Mouse (Mus musculus) liver, embryonic 13.5 days (tissue): Measurements from ENCODE around the gene Prpf8. TPM values are rescaled to one million over a fixed set of nuclear protein-coding genes. Genes with fewer than 3 reads are reported as not detected.
"Not testable (repeated sequence)": the region's sequence is repeated elsewhere in the genome, so short reads cannot be mapped to it uniquely, and the experiment has no call there.

Source experiments
- ATAC-seq: fragments of 200-750 bp; cut with Nextera tagmentation; 2 replicates; pipeline ENCODE4 v1.8.0; 2017; ENCODE audit warnings: low read depth, mild to moderate bottlenecking, moderate number of reproducible peaks, moderate library complexity
- DNase-seq: peaks from one replicate; pipeline ENCODE4 v3.0.0; 2022
- H3K27ac ChIP-seq: fragments of 300-500 bp; sonication (generic); 2 replicates; pipeline ENCODE4 v1.5.1; 2015; ENCODE audit warnings: moderate library complexity, mild to moderate bottlenecking, inconsistent platforms
- H3K27me3 ChIP-seq: fragments of 300-500 bp; sonication (generic); 2 replicates; pipeline ENCODE4 v1.6.1; 2015; ENCODE audit warnings: mild to moderate bottlenecking, inconsistent platforms
- H3K36me3 ChIP-seq: fragments of 300-500 bp; sonication (generic); 2 replicates; pipeline ENCODE4 v1.6.1; 2015; ENCODE audit warnings: mild to moderate bottlenecking, inconsistent platforms
- H3K4me1 ChIP-seq: fragments of 300-500 bp; sonication (generic); replicated peaks from 2 replicates; pipeline ENCODE4 v1.6.1; 2015; ENCODE audit warnings: inconsistent platforms
- H3K4me2 ChIP-seq: fragments of 300-500 bp; sonication (generic); 2 replicates; pipeline ENCODE4 v1.6.1; 2015; ENCODE audit warnings: inconsistent platforms, mild to moderate bottlenecking, moderate library complexity
- H3K4me3 ChIP-seq: fragments of 300-500 bp; sonication (generic); replicated peaks from 2 replicates; pipeline ENCODE4 v1.5.1; 2015; ENCODE audit warnings: mild to moderate bottlenecking, inconsistent platforms
- H3K9ac ChIP-seq: fragments of 300-500 bp; sonication (generic); 2 replicates; pipeline ENCODE4 v1.6.1; 2015; ENCODE audit warnings: mild to moderate bottlenecking, inconsistent platforms
- H3K9me3 ChIP-seq: fragments of 300-500 bp; sonication (generic); replicated peaks from 2 replicates; pipeline ENCODE4 v1.6.1; 2016; ENCODE audit warnings: inconsistent platforms
- WGBS: fragments of 180-500 bp; shearing (Covaris S2); methylation state at CpG from one replicate; pipeline ENCODE4 v1.1.7; 2015; ENCODE audit not compliant: insufficient replicate concordance; 5-methylcytosine and 5-hydroxymethylcytosine counted together
- polyA plus RNA-seq: library from polyadenylated mRNA; unstranded; fragments of >200 nt; fragmentation: Nextera tagmentation; extraction: Ambion mirVana; gene quantifications from 2 replicates; pipeline ENCODE4 v1.2.1, GENCODE M21; 2015

Prpf8 gene
- polyA plus RNA-seq, 1 experiment from 2014 or later, result 28.2 TPM

DNA sequence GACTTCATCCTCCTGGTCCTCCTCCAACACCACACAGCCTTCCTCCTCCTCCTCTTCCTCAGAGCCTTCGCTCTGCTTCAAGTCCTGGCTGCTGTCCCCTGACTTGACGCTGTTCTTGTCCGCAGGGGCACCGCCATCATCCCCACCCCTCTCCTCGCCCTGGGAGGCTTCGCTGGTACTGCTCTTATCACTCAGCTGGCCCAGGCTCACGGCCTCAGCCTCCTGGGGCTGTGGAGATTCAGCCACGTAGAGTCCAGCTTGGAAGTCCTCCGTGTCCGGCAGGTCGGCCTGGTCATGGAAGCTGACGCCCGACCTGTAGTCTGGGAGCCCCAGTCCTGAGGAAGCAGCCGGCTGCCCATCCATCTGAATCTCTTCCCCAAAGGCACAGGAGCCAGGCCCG, 35.7 kb upstream of the Prpf8 start:
- peak overlapping the region; percentile 100 for H3K4me2 ChIP-seq
- DNase-seq (no peak), ATAC-seq (peak; percentile 51)
- peaks cover 58% of the 10 kb centered on the region for H3K36me3 ChIP-seq
- H3K4me1 ChIP-seq, result peaks cover 89% of the 10 kb centered on the region
- H3K4me3 ChIP-seq, result peak overlapping the region; percentile 60
- H3K9me3 ChIP-seq, result no peaks in the 10 kb centered on the region
- H3K27me3 ChIP-seq, result no peaks in the 10 kb centered on the region
- H3K9ac ChIP-seq, result peak overlapping the region; percentile 83
- peak overlapping the region; percentile 99 for H3K27ac ChIP-seq
- 41% methylated on average over 15 of the region's 15 CpGs for WGBS

GRCm38 (mm10) chr11:75452081-75452480, 34.5 kb upstream of the Prpf8 start:
- peak overlapping the region; percentile 60 for H3K4me3 ChIP-seq
- DNase-seq (no peak), ATAC-seq (no peak)
- H3K36me3 ChIP-seq, result peaks cover 46% of the 10 kb centered on the region
- peak overlapping the region; percentile 83 for H3K9ac ChIP-seq
- H3K4me1 ChIP-seq, result peaks cover 97% of the 10 kb centered on the region
- 91% methylated on average over 8 of the region's 8 CpGs for WGBS
- H3K9me3 ChIP-seq, result no peaks in the 10 kb centered on the region
- H3K27me3 ChIP-seq, result no peaks in the 10 kb centered on the region
- peak overlapping the region; percentile 99 for H3K27ac ChIP-seq
- peak overlapping the region; percentile 100 for H3K4me2 ChIP-seq

DNA sequence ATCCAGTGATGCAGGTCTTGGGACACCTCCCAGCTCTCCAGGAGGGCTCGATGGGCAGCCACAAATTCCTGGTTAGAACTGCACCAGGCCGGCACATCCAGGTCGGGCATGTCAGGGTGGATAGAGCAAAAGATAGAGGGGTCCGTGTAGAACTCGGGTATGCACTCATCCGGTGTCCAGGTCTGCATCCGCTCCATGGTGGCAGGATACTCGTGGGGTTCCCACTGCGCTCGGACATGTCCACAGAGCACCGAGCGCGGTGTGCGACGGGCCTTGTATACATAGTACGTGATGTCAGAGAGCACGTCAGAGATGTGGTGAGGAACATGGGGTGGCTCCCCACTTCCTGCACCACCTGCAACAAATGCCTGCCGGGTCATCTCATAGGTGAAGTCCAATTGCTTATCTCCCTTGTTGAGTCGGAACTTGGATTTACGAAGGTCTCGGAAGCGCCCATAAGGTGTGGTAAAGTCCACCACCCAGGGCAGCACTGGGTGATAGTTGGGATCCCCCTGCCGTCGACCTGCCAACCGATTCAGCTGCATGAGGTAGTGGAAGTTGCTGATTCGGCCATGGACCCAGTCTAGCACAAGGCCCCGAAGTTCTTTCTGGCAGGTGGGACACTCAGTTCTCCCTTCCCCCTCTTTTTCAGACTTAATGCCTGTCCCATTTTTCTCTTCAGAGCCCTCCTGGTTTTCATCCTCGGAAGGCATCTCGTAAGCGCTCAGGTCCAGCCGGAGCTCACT, 33.6 kb upstream of the Prpf8 start:
- ATAC-seq, result no peak
- 88% methylated on average over 31 of the region's 31 CpGs for WGBS
- H3K27ac ChIP-seq, result peak overlapping the region; percentile 99
- DNase-seq, result no peak
- peaks cover 95% of the 10 kb centered on the region for H3K4me1 ChIP-seq
- H3K27me3 ChIP-seq, result no peaks in the 10 kb centered on the region
- H3K4me2 ChIP-seq, result peak overlapping the region; percentile 100
- peak overlapping the region; percentile 88 for H3K9ac ChIP-seq
- H3K9me3 ChIP-seq, result no peaks in the 10 kb centered on the region
- peak overlapping the region; percentile 73 for H3K4me3 ChIP-seq
- H3K36me3 ChIP-seq, result peaks cover 37% of the 10 kb centered on the region

- peak; percentile 84 for DNase-seq
- ATAC-seq, result peak; percentile 75
- H3K4me3 ChIP-seq, result peak within 1 kb of the TSS; percentile 73
- H3K27ac ChIP-seq, result peak within 1 kb of the TSS; percentile 99
- peak within 1 kb of the TSS; percentile 100 for H3K4me2 ChIP-seq
- 4% methylated on average over 56 of the region's 56 CpGs for WGBS
- H3K9ac ChIP-seq, result peak within 1 kb of the TSS; percentile 88
- peaks cover 25% of the 10 kb centered on the region for H3K36me3 ChIP-seq
- H3K9me3 ChIP-seq, result no peaks in the 10 kb centered on the region
- no peaks in the 10 kb centered on the region for H3K27me3 ChIP-seq
- peaks cover 95% of the 10 kb centered on the region for H3K4me1 ChIP-seq
Measured at GRCm38 (mm10) chr11:75453991-75454930, 32.4 kb upstream of the Prpf8 start, which contains the start of gene Wdr81. Gene Wdr81 (minus strand): TSS chr11:75454717.

GRCm38 (mm10) chr11:75455041-75455736, 31.4 kb upstream of the Prpf8 start:
- peaks cover 23% of the 10 kb centered on the region for H3K36me3 ChIP-seq
- H3K4me2 ChIP-seq, result peak overlapping the region; percentile 100
- ATAC-seq, result no peak
- DNase-seq, result no peak
- peak overlapping the region; percentile 88 for H3K9ac ChIP-seq
- H3K4me3 ChIP-seq, result peak overlapping the region; percentile 73
- no peaks in the 10 kb centered on the region for H3K27me3 ChIP-seq
- 71% methylated on average over 10 of the region's 10 CpGs for WGBS
- H3K9me3 ChIP-seq, result no peaks in the 10 kb centered on the region
- H3K27ac ChIP-seq, result peak overlapping the region; percentile 83
- H3K4me1 ChIP-seq, result peaks cover 95% of the 10 kb centered on the region

DNA sequence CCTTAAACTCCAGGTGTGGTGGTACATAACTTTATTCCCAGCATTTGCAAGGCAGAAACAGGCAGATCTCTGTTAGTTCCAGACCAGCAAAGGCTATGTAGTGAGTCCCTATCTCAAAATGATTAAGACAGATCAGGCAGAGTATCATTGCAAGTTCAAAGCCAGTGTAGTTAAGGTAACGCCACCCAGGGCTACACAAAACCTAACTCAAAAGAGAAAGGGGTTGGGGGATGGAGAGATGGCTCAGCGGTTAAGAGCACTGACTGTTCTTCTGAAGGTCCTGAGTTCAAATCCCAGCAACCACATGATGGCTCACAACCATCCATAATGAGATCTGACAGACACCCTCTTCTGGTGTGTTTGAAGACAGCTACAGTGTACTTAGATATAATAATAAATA, 30.6 kb upstream of the Prpf8 start:
- WGBS, result 82% methylated on average over 2 of the region's 2 CpGs
- not testable (repeated sequence) for H3K4me3 ChIP-seq, H3K9ac ChIP-seq, DNase-seq, H3K9me3 ChIP-seq, H3K27ac ChIP-seq, H3K4me2 ChIP-seq, ATAC-seq, H3K27me3 ChIP-seq
- Histone ChIP-seq H3K36me3 (peaks cover 23% of the 10 kb centered on the region), H3K4me1 (peaks cover 91% of the 10 kb centered on the region)

GRCm38 (mm10) chr11:75456440-75456871, 30.2 kb upstream of the Prpf8 start:
- Histone ChIP-seq H3K9ac (no peak overlapping the region), H3K4me3 (no peak overlapping the region), H3K4me1 (peaks cover 87% of the 10 kb centered on the region), H3K27me3 (no peaks in the 10 kb centered on the region), H3K36me3 (peaks cover 20% of the 10 kb centered on the region), H3K4me2 (no peak overlapping the region), H3K27ac (0 out of 2 replicates have a peak overlapping the region, but pooled peaks have one; percentile 2), H3K9me3 (no peaks in the 10 kb centered on the region)
- ATAC-seq (no peak), DNase-seq (no peak)
- 75% methylated on average over 7 of the region's 7 CpGs for WGBS

DNA sequence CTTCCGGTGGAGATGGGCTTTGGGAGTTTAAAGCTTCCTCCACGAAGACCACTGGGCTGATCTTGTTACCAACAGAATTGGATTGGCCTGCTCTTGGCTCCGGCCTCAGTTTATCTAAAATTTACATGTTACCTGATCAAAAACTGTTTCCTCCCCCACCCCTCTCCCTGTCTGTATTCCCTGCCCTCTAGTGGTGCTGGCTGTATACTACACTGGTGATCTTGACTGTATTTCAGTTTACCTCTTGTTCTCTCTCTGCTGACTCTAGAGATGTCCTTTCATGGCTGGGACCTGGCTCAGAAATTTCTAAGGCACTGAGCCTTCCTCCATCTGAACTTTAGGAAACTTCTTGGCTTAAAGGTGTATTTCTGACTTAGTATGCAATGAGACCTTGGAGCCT, 28.4 kb upstream of the Prpf8 start:
- no peaks in the 10 kb centered on the region for H3K27me3 ChIP-seq
- no peak for ATAC-seq
- H3K36me3 ChIP-seq, result peaks cover 3% of the 10 kb centered on the region; the same call in 1 of the 2 replicates
- H3K9ac ChIP-seq, result no peak overlapping the region
- peaks cover 82% of the 10 kb centered on the region for H3K4me1 ChIP-seq
- H3K27ac ChIP-seq, result peak overlapping the region; percentile 99
- DNase-seq, result no peak
- 20% methylated on average over 3 of the region's 3 CpGs for WGBS
- no peak overlapping the region; the same call in 1 of the 2 replicates for H3K4me3 ChIP-seq
- no peaks in the 10 kb centered on the region for H3K9me3 ChIP-seq
- peak overlapping the region; percentile 25 for H3K4me2 ChIP-seq

- Histone ChIP-seq H3K9ac (peak overlapping the region; percentile 69), H3K4me1 (peaks cover 82% of the 10 kb centered on the region), H3K4me3 (no peak overlapping the region), H3K27ac (peak overlapping the region; percentile 99), H3K27me3 (no peaks in the 10 kb centered on the region), H3K4me2 (peak overlapping the region; percentile 25), H3K9me3 (no peaks in the 10 kb centered on the region), H3K36me3 (peaks cover 3% of the 10 kb centered on the region)
- ATAC-seq (no peak), DNase-seq (no peak)
- 18% methylated on average over 8 of the region's 8 CpGs for WGBS
Measured at GRCm38 (mm10) chr11:75458628-75459041, 28.0 kb upstream of the Prpf8 start.

DNA sequence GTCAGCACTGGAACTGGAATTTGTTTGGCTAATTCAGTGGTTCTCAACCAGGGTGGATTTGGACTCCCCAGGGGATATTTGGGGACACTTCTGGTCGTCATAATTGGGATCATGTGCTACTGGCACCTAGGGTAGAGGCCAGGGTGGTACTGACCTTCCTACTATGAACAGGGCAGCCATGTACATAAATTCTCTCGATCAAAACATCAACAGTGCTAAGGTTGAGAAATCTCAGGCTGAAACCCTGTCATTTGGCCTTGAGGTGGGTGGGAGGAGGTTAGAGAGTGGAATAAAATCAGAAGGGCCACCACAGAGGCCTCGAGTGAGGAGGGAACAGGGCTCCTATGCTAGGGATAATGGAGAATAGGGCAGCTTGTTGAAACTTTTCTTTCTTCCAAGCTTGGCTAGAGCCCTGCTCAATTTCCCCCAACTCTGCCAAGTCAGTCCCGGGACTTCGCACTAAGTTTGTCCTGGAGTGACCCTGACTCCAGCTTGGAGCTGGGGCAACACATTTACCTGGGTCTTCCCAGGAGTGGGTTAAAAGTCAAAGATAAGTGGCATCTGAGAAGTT, 27.4 kb upstream of the Prpf8 start:
- Histone ChIP-seq H3K36me3 (peaks cover 9% of the 10 kb centered on the region), H3K27ac (peak overlapping the region; percentile 99), H3K4me3 (peak overlapping the region; percentile 64), H3K9ac (peak overlapping the region; percentile 69), H3K9me3 (no peaks in the 10 kb centered on the region), H3K4me1 (peaks cover 82% of the 10 kb centered on the region), H3K4me2 (peak overlapping the region; percentile 86), H3K27me3 (no peaks in the 10 kb centered on the region)
- ATAC-seq (no peak), DNase-seq (no peak)
- WGBS, result 54% methylated on average over 5 of the region's 5 CpGs
